Mouse (Mus musculus) lung, postnatal 0 days (tissue): ENCODE measurements around the gene Slamf8.

Experiments used
- CTCF ChIP-seq: IDR thresholded peaks from 2 replicates; pipeline ENCODE4 v1.5.1; 2016; ENCODE audit warnings: antibody characterized with exemption, mild to moderate bottlenecking
- EP300 ChIP-seq: IDR thresholded peaks from 2 replicates; pipeline ENCODE4 v1.6.1; 2016; ENCODE audit warnings: antibody characterized with exemption, mild to moderate bottlenecking, control low read depth

DNA sequence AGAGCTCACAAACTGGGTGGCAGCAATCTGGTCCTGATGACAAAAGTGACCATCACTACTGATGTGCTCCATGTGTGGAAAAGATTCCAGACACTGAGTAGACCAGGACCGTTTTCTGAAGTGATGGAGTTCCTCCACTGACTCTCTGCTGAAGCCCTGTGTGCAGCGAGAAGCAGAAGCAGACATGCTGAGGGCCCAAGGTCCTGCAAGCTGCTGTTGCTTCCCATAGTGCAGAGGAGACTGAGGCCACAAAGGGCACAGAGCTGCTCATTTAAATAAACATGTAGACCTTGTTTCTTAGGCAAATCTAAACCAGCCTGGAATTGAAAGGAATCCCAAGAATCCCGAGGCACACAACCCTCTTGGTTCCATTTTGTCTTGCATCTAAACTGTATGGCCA, 3.0 kb upstream of the Slamf8 start:
- TF ChIP-seq CTCF, result no peak
- TF ChIP-seq EP300, result no peak
